Mouse (Mus musculus): ENCODE results near the gene Ostf1.
A peak's percentile ranks its signal among the peaks of the same experiment; 100 is the strongest.

Gene Ostf1

DNA sequence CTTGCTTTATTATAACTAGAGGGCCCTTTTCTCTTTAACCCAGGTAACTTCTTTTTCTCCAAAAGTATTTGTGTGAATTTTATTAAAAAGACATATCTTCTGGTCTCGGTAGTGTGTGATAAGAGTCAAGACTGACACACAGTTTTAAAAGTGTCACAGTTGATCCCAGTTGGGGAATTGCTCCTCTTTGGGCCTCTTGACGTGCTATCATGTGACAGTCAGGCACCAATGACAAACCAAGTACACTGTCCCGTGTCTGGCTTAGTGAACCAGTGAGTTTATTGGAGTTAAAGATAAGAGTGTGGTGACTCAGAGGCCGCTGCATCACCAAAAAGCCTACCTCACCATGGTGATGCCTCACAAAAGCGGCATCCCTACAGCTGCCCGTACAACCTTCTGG, 12.5 kb upstream of the Ostf1 start:
- no peak for DNase-seq (ENCODE audit: low spot score in 2 of 2)

DNA sequence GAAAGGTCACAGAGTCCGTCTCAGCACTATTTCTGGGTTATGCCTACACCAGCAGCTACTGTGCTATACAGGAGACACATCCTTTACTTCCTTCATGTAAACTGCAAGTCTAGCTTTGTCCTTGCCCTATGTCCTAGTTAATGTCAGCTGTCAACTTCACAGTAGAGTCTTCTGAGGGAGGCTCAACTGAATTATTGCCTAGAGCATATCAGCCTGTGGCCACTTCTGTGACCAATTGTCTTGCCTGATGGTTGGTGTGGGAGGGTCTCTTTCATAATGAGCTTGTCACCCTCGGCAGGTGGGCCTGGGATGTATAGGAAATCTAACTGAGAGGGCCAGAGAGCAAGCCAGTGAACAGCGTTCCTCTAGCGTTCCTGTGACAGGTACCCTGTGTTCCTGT, 11.8 kb upstream of the Ostf1 start:
- no peak for DNase-seq (ENCODE audit: low spot score in 2 of 2)

- no peak for DNase-seq (ENCODE audit: low spot score in 2 of 2)
Observed at GRCm38 (mm10) chr19:18641001-18641400, 9.4 kb upstream of the Ostf1 start.

DNA sequence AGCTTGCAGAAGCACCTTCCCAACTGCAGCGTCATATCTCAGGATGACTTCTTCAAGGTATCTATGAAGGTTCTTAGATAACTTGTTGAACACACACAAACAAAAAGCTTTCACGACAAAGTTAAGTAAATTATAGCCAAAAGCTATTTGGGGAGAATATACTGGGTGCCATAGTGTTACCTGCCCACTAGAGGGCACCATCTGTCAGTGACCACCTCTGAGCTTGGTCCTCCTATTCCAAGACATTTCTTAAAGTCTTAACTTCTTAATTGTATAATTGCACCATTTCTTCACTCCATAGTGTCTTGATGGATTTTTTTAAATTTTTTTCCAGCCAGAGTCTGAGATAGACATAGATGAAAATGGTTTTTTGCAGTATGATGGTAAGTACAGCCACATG, 7.9 kb upstream of the Ostf1 start:
- DNase-seq (ENCODE audit: low spot score in 2 of 2) = no peak

- no peak for DNase-seq (ENCODE audit: low spot score in 2 of 2)
Observed at GRCm38 (mm10) chr19:18638949-18639348, 7.3 kb upstream of the Ostf1 start.

DNA sequence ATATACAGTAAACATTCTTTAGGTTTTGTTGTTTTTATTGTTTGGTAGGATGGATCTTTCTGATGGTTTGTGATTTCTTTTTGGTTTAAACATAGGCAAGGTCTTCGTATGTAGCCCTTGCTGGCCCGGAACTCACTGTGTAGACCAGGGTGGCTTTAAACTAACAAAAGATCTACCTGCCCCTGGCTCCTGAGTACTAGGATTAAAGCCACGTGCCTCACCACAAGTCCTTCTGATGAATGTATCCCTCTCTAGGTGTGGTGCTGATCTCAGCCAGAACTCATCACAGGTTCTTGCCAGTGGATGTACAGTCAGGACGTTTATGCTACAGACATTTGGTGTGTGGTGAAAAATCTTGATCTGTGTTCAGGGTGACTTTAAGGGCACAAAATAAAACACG, 6.3 kb upstream of the Ostf1 start:
- DNase-seq (ENCODE audit: low spot score in 2 of 2) = no peak

GRCm38 (mm10) chr19:18632231-18633185, 885 bp upstream of the Ostf1 start:
- DNase-seq (ENCODE audit: low spot score in 2 of 2) = no peak

- DNase-seq (ENCODE audit: low spot score in 2 of 2) = peak in 1 of 2 experiments; percentile 34
Observed at GRCm38 (mm10) chr19:18631161-18631643, 421 bp downstream of the Ostf1 start.

- DNase-seq (ENCODE audit: low spot score in 2 of 2) = no peak
Observed at GRCm38 (mm10) chr19:18630221-18631119, 1.2 kb downstream of the Ostf1 start.

DNA sequence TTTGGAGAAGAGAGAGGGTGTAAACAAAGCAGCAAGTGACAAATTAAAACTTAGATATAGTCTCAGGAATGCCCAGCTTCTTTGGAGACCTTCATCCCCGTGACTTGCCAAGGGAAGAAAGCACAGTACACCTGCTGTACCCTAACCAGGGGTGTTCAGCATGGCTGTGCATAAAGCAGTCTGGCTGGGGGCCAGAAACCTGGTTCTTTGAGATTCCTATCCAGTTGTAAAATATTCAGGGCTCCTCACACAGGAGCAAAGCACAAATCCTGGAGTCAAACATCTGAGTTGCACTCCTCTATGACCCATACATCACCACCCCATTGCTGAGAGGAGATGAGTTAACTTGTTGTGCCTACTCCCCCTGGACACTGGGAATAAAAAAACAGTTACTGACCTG, 2.0 kb downstream of the Ostf1 start:
- no peak for DNase-seq (ENCODE audit: low spot score in 2 of 2)

GRCm38 (mm10) chr19:18623894-18624293, 7.7 kb downstream of the Ostf1 start:
- DNase-seq (ENCODE audit: low spot score in 2 of 2) = no peak

DNA sequence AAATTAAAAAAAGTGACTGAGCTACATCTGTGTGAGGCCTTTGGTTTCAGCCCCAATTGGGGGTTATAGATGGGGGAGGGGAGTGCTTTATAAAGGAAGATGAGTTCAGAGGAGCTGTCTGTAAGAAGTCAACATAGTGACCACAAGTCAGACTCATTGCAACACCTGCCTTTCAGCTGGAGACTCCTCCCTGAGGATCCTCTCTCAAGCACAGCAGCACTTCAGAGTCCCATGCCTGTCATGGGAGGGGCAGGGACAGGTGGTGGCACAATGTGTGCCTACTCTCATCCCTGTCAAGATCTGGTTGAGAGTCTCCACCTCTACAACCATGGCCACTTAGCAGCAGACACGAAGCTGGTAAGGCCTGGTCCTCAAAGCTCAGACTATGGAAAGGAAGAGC, 11.9 kb downstream of the Ostf1 start:
- no peak for DNase-seq (ENCODE audit: low spot score in 2 of 2)

DNA sequence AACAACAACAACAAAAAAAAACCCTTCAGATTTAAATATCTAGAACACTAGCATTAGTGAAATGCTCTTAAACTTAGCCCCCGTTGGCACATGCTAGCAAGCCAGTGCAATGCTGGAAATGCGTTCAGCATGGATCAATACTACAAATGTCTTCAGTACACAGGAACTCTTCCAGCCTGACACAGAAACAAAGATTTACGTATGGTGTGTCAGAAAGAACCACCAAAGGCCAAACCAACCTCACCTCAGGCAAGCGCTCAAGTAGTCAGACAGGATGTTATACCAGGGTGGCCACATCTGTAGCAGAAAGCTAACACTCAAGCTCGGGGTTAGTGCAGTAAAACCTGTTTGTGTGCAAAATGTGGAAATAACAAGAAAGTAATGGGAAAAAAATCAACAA, 12.6 kb downstream of the Ostf1 start:
- no peak for DNase-seq (ENCODE audit: low spot score in 2 of 2)

DNA sequence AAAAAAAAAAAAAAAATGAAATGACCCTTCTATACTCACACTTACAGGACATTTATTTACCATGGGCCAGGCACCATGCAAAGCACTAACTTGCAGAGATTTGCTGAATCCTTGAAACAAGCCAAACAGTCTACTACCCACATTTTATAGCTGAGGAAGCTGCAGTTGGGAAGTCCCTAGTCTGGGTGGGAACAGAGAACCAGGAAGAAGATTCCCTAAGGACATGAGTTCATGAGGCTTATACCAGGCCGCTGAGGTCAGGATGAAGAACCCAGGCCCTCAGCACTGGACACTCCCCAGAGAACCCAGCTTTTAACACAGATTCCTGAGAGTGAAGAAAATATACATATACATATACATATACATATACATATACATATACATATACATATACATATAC, 14.1 kb downstream of the Ostf1 start:
- no peak for DNase-seq (ENCODE audit: low spot score in 2 of 2)

- DNase-seq (ENCODE audit: low spot score in 2 of 2) = no peak
Observed at GRCm38 (mm10) chr19:18615680-18616240, 15.9 kb downstream of the Ostf1 start.

- DNase-seq (ENCODE audit: low spot score in 2 of 2) = no peak
Observed at GRCm38 (mm10) chr19:18614337-18614736, 17.3 kb downstream of the Ostf1 start.

DNA sequence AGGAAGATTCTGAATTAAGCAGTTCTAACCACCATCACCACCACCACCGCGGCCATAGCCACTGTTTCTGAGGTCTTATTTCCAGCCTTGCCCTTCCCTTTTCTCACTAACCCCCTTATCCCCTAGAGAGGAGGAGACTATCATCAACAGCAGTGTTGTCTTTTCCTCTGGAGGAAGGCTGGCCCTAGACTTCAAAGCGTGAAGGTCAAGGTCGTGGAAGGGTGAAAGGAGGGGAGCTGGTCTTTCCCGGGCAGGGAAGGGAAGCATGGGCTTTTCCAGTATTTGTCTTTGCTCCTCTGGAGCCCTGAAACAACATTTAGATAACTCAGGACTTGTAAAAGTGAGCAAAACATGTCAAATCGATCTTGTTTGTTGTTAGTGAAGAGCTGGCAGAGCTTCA, 22.6 kb downstream of the Ostf1 start:
- DNase-seq (ENCODE audit: low spot score in 2 of 2) = no peak

DNA sequence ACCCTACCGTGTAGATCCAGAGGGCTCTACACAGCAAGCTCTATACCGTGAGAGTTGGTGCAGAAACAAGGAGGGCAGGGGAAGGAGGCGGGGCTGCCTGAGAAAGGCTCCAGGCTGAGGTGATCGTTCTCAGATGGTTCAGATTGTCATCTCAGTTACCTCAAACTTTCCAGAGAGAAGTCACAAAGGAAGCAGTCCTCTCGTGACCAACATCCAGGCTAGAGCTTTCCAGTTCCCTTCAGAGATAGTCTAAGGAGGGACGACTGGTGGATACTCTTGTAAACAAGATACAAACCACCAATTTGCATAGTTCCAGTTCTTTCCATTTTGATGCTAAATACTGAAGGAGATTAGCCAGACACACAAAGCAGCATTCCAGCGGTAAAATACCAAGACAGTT, 23.7 kb downstream of the Ostf1 start:
- no peak for DNase-seq (ENCODE audit: low spot score in 2 of 2)

- no peak for DNase-seq (ENCODE audit: low spot score in 2 of 2)
Observed at GRCm38 (mm10) chr19:18603011-18603410, 28.6 kb downstream of the Ostf1 start.

DNA sequence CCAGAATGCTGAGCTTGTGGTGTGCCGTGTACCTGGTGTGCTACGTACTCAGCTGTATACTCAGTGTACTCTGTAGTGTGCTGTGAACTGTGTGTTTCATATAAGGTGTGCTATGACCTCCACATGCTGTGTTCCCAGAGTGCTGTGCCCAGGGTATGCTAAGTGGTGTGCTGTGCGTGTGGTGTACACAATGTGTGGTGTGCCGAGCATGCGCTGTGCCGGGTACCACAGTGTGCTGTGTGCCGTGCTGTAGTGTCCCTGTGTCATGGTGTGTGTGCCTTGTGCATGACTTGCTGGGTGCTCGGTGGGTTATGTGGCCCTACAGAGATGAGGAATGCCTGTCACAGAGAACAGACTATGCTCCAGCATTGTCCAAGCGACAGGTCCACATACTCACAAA, 31.0 kb downstream of the Ostf1 start:
- DNase-seq (ENCODE audit: low spot score in 2 of 2) = no peak

- DNase-seq (ENCODE audit: low spot score in 2 of 2) = no peak
Observed at GRCm38 (mm10) chr19:18599650-18600049, 32.0 kb downstream of the Ostf1 start.

GRCm38 (mm10) chr19:18599051-18599450, 32.6 kb downstream of the Ostf1 start:
- DNase-seq (ENCODE audit: low spot score in 2 of 2) = no peak

All from frontal cortex, postnatal 14 days (tissue).